Mouse (Mus musculus) adrenal gland, adult 2 months (tissue): ENCODE measurements around the gene Spata1. TPM values are rescaled to one million over a fixed set of nuclear protein-coding genes. Genes with fewer than 3 reads are reported as not detected.

Source experiments
- DNase-seq: peaks from one replicate; pipeline ENCODE4 v3.0.0; 2021
- long read RNA-seq: library from polyadenylated mRNA; stranded (forward); transcript quantifications from one replicate; pipeline ENCODE4 v2.0.0, GENCODE M21; 2021
- polyA plus RNA-seq: library from polyadenylated mRNA; depleted of rRNA; stranded (reverse); fragments of >200 nt; gene quantifications from 2 replicates; pipeline ENCODE4 v1.2.3, GENCODE M21; 2012; rRNA removed
- total RNA-seq, 2 experiments: library from RNA; stranded (reverse); gene quantifications; 2 replicates each; pipeline ENCODE4 v1.2.3; 2021

Spata1 gene
- total RNA-seq (1 to 10 TPM; 3.2 to 4.6 TPM), polyA plus RNA-seq (0.27 and 0.45 TPM in 2 replicates)
- long read RNA-seq, partial matches to known transcripts, result 1 of 4 reads
- long read RNA-seq, other reads (novel, unspliced or antisense), result 3 of 4 reads

DNA sequence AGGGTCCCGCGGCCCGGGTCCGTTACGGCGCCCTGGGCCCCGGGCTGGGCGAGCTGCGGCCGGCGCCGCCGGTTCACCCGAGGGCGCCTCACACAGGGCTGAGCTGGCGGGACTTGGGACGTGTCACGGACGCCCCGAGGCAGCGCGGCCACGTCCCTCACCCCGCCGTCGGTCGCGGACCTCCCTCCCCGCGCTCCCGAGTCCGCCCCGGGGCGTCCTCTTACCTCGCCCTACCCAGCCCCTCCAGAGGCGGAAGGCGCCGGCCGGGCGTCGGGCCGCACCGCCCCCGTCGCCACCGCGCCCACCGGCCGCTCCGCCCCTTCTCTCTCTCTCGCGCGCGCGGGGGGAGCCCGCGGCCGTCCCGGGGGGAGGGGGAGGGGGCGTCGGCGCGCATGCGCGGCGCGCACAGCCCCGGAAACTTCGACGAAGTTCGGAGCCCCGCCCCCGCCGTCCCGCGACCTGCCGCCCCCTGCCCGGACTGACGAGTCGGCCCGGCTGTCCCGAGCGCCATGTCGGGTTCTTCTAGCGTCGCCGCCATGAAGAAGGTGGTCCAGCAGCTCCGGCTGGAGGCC, at the start of gene Spata1, which contains the start of gene Gng5:
Spata1 (minus strand) TSS at position 323 of the 572 bp plus-strand sequence.
Gng5 (plus strand) TSS at position 377 of the 572 bp plus-strand sequence.
- DNase-seq, result peak; percentile 95

DNA sequence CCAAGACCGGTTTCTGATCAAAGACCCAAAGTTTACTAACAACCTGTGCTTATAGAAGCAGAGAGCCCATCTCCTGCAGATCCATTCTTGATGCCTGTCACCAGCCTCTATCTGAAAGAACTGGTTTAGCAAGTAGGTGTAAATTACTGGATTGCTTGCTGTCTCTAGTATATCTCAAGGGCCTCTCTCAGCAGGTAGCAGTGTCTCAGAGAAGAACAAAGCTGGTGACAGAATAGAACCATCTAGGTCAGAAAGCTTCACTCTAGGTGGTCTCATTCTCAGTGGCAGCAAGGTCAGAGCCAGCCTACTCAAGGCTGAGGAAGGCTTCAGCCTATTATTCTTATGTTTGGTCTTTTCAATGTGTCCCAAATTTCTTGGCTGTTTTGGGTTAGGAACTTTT, 44.1 kb upstream of the Spata1 start:
- DNase-seq, result no peak

DNA sequence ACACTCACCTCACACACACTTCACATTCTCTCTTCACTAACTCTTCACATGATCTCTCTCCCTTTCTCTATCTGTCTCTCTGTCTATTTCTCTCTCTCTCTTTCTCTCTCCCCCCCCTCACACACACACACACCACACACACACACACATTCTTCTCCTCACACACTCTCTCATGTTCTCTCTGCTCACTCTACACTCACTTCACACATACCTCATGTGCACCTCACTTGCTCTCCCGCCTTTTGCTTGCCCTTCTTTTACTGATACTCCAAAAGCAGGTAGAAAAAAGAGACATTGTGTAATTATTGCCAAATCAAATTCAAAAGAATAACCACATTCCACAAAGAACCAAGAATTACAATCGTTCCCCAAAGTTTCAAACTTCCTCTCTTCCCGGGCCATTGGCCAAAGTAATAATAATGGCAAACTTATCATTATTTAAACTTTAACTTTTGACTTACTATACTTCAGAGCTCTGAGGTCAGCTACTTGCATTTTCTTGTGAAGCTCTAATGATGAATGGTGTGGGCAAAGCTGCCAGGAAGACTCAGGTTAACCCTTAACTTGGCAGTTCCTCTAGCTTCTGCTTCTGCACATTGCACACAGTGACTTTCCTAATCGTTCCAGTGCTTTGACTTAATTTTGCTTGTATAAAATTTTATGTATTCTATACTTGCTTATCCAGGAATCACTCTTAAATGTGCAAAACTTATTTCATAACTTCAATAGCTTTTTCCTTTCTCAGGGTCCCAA, 41.1 kb upstream of the Spata1 start:
- no peak for DNase-seq

GRCm38 (mm10) chr3:146534986-146535385, 35.4 kb upstream of the Spata1 start:
- no peak for DNase-seq

DNA sequence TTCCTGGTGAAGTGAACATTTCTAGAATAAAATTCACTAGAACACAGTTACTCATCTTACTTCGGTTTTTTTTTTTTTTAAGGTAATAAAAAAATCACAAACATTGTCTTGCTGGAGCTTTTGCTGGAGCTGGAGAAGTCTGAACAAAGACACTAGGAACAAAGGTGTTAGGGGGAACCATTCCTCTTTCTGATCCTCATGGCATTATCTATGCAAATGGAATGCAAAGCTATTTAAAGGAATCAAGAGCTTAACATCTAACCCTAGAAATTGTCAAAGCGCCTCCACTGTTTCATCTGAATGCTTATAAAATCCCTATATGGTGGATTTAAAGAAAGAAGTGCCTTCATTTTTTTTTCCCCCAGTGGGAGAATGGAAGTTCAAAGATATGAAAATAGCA, 28.8 kb upstream of the Spata1 start:
- DNase-seq, result no peak

GRCm38 (mm10) chr3:146521652-146522020, 22.1 kb upstream of the Spata1 start:
- DNase-seq, result no peak

GRCm38 (mm10) chr3:146520798-146521651, 21.5 kb upstream of the Spata1 start, which contains the start of gene Rpf1:
Rpf1 (minus strand) TSS chr3:146521429.
- DNase-seq, result peak; percentile 93

DNA sequence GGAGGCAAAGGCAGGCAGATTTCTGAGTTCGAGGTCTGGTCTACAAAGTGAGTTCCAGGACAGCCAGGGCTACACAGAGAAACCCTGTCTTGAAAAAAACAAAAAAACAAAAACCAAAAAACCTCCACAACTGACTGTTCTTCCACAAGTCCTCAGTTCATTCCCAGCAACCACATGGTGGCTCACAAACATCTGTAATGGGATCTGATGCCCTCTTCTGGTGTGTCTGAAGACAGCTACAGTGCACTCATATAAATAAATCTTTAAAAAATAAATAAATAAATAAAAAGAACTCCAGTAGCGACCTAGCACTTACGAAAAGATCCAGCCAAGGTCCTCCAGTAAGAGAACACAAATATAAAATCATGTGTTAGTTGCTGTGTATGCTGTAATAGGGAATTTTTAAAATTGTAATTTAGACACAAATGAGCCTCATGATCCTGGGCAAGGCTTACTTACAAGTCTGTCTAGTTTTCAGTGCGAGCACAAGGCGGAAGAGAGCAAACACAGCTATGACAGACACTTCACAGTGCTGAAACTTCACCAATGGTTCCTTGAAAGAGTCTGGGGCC, 20.8 kb upstream of the Spata1 start:
- DNase-seq, result no peak

DNA sequence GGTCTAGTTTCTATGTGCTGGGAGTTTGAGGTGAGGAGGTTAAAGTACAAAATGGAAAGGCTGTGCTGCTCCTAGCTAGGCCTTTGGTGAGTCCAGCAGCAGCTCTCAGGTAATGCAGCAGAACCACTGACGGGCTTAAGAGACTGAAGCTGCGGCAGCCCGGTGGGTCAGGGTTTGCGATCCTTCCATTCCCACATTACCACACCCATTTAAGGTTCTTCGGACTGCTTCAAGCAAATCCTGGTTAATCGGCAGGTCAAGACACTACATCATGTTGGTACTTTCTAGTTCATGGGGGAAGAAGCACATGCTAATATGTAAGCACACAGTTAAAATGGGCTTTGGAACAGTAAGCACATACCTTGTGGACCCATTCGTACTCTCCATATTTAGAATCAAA, 7.2 kb upstream of the Spata1 start:
- no peak for DNase-seq

DNA sequence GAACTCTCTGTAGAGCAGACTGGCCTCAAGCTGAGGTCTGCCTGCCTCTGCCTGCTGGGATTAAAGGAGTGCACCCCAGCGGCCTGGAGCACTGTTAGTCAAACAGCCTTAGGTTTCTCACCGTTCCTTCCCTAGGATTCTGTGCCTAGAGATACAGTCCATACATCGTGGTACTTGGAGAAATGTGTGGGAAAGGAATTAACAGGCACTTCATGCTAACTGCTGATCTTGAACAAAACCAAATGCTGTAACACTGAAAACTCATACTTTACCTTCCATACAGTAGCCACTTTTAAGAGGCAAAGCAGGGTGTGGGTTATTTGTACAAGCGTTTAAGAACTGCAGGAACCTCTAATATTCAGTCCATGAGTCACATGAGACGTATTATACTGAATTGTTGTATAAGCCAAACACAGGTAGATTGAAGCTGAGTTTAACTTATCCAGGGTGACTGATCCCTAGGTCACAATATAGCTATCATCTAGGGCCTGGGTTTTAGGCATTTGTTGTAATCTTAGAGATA, 2.1 kb upstream of the Spata1 start:
- no peak for DNase-seq

- no peak for DNase-seq
Measured at GRCm38 (mm10) chr3:146500810-146501201, 1.3 kb upstream of the Spata1 start.

DNA sequence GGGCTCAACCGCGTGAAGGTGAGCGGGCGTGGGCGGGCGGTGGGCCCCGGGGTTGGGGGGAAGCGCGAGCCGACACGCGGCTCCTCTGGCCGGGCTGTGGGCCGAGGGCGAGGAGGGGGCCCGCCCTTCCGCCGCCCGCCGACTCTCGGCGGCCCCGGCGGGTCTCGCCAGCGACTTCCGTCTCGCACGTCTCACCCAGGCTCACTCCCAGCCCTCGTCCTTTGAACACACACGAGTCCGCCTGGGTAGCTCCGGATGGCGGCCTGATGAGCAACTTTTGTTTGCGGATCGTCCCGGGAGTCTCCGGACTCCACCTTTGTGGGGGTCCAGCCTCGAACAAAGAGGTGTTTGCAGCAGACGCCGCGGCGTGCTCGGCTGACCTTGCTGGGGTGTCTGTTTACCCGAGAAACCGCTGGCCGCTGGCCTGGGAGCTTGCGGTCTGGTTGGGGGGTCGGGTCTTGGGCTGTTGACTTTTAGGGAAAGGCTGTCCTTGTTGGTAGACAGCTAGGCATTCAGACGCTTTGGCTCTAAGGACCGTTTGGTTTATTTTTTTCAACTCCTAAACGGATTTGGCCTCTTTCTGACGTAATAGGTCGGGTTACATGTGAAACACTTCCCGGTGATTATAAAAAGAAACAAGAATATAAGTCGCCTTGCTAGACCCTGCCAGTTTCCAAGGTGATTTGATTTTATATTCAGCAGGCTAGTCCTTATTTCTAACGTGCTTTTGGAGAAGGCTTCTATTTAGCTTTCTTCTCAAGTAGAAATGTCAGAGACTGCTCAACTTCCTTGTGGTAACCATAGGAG, 653 bp upstream of the Spata1 start:
- peak; percentile 73 for DNase-seq

GRCm38 (mm10) chr3:146498989-146499388, 564 bp downstream of the Spata1 start:
- DNase-seq, result no peak

- no peak for DNase-seq
Measured at GRCm38 (mm10) chr3:146494941-146495340, 4.6 kb downstream of the Spata1 start.

GRCm38 (mm10) chr3:146486464-146486863, 13.1 kb downstream of the Spata1 start:
- DNase-seq, result no peak

- DNase-seq, result no peak
Measured at GRCm38 (mm10) chr3:146482044-146482443, 17.5 kb downstream of the Spata1 start.

DNA sequence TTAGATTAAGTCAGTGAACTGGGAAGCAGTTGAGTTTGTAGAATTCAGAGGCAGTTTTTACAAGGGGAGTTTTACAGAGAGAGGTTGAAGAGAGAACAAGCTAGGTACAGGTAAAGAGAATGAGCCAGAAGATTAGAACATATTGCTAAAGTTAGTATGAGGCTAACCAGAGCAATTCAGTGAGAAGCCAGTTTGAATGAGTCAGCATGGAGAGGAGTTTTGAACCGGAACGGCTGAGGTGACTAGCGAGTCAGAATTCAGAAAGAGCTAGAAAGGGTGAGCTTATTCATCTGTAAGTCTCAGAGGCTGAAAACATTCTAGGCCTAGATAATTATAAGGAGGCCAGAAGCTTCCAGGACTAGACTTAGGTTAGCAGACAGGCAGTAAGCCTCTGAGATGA, 25.1 kb downstream of the Spata1 start:
- no peak for DNase-seq

DNA sequence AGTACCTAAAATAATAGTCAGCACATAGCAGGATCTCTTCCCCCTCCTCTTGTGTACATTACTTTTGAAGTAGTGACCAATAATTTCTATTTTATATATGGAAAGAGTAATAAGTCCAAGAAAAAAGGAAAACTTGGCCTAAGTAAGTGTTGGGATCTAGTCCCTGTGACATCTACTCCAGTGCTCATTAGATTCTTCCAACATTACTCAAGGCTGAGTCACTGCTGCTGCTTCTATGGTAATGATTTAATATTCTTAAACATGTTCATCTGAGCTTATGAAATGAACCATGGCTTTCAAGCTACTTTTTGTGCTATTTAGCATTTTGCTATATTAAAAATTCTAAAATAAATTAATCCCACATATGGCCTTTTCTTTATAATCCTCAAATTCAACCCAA, 25.8 kb downstream of the Spata1 start:
- peak; percentile 17 for DNase-seq

- no peak for DNase-seq
Measured at GRCm38 (mm10) chr3:146472657-146473056, 26.9 kb downstream of the Spata1 start.

- DNase-seq, result no peak
Measured at GRCm38 (mm10) chr3:146469226-146469625, 30.3 kb downstream of the Spata1 start.

DNA sequence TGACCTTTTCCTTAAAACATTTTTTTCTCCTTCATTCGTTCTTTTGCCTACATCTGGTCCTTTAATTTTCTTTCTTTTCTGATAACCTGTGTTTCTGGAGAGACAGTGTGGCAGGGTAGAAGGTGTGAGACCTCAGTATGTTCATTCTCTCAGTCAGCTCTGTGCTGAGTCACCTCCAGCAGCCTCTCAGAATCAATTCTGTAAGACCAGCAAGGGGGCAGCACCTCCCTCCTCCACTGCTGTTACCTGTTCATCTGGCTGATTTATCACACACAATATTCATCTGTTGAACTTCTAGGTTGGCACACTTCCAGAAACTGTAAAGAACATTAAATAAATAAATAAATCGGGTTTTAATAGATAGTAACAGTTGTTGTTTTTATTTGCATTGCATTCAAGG, 36.6 kb downstream of the Spata1 start:
- DNase-seq, result no peak
